Mouse (Mus musculus) brain, embryonic 14.5 days (tissue): ENCODE data around the gene Olfr911-ps1. TPM values are rescaled to one million over a fixed set of nuclear protein-coding genes. Genes with fewer than 3 reads are reported as not detected.

Source experiments
- DNase-seq: peaks from one replicate; pipeline ENCODE4 v3.0.0-alpha.2; 2011; ENCODE audit warnings: low read depth
- CTCF ChIP-seq: fragments of 200-500 bp; IDR thresholded peaks from 2 replicates; pipeline ENCODE4 v1.5.1; 2012; ENCODE audit warnings: inconsistent platforms, mild to moderate bottlenecking, moderate library complexity, borderline replicate concordance; ENCODE audit not compliant: insufficient read depth, insufficient read length; ENCODE audit errors: extremely low read depth
- POLR2A ChIP-seq: fragments of 200-500 bp; IDR thresholded peaks from 2 replicates; pipeline ENCODE4 v1.6.1; 2012; ENCODE audit warnings: mild to moderate bottlenecking, inconsistent platforms, borderline replicate concordance; ENCODE audit not compliant: poor library complexity, insufficient read depth, insufficient read length, severe bottlenecking; ENCODE audit errors: extremely low read depth
- polyA plus RNA-seq: library from polyadenylated mRNA; depleted of rRNA; stranded (reverse); fragments of >200 nt; gene quantifications from 2 replicates; pipeline ENCODE4 v1.2.3, GENCODE M21; 2012; rRNA removed

Gene Olfr911-ps1
- not detected in 2 replicates for polyA plus RNA-seq

- no peak for DNase-seq
- TF ChIP-seq POLR2A (no peak), CTCF (no peak)
Observed at GRCm38 (mm10) chr9:38521280-38521679, at the start of gene Olfr911-ps1. TSS of gene Olfr911-ps1 (plus strand) at chr9:38521580.

- DNase-seq = no peak
- no peak for TF ChIP-seq POLR2A
- TF ChIP-seq CTCF = no peak
Observed at GRCm38 (mm10) chr9:38486785-38487184, 34.6 kb upstream of the Olfr911-ps1 start, which contains the start of gene Olfr906. TSS of gene Olfr906 (plus strand) at chr9:38487085.

- no peak for TF ChIP-seq POLR2A
- no peak for TF ChIP-seq CTCF
Observed at GRCm38 (mm10) chr9:38495501-38495900, 25.9 kb upstream of the Olfr911-ps1 start, which contains the start of gene Olfr907. TSS of gene Olfr907 (plus strand) at chr9:38495801.

GRCm38 (mm10) chr9:38512353-38512752 is 9.0 kb upstream of the Olfr911-ps1 start:
- DNase-seq = no peak
- TF ChIP-seq CTCF (no peak), POLR2A (no peak)

More at GRCm38 (mm10) chr9:38495501-38495900, 25.9 kb upstream of the Olfr911-ps1 start, which contains the start of gene Olfr907:
- no peak for DNase-seq

- TF ChIP-seq CTCF = no peak
- no peak for TF ChIP-seq POLR2A
- no peak for DNase-seq
Observed at GRCm38 (mm10) chr9:38537549-38537948, 16.2 kb downstream of the Olfr911-ps1 start, which contains the start of gene Olfr910. TSS of gene Olfr910 (plus strand) at chr9:38537849.

Other genes starting within 250 kb of the Olfr911-ps1 start
- not detected in 2 replicates for gene Olfr896-ps1, start 230.5 kb upstream of the Olfr911-ps1 start, polyA plus RNA-seq
- gene Olfr25, start 192.5 kb upstream of the Olfr911-ps1 start, polyA plus RNA-seq = not detected in 2 replicates
- not detected in 2 replicates for gene Olfr898, start 173.2 kb upstream of the Olfr911-ps1 start, polyA plus RNA-seq
- gene Olfr250, start 154.7 kb upstream of the Olfr911-ps1 start, polyA plus RNA-seq = not detected in 2 replicates
- not detected in 2 replicates for gene Olfr251, start 144.5 kb upstream of the Olfr911-ps1 start, polyA plus RNA-seq
- gene Olfr147, start 119.9 kb upstream of the Olfr911-ps1 start, polyA plus RNA-seq = not detected in 2 replicates
- gene Olfr901, start 92.1 kb upstream of the Olfr911-ps1 start, polyA plus RNA-seq = not detected in 2 replicates
- gene Olfr902, start 73.9 kb upstream of the Olfr911-ps1 start, polyA plus RNA-seq = not detected in 2 replicates
- gene Olfr904, start 58.4 kb upstream of the Olfr911-ps1 start, polyA plus RNA-seq = not detected in 2 replicates
- gene Olfr905, start 50.5 kb upstream of the Olfr911-ps1 start, polyA plus RNA-seq = not detected in 2 replicates
- not detected in 2 replicates for gene Olfr906, start 34.5 kb upstream of the Olfr911-ps1 start, polyA plus RNA-seq
- not detected in 2 replicates for gene Olfr907, start 25.8 kb upstream of the Olfr911-ps1 start, polyA plus RNA-seq
- not detected in 2 replicates for gene Olfr910, start 16.3 kb downstream of the Olfr911-ps1 start, polyA plus RNA-seq
- 0.01 TPM in 1 of 2 replicates, not detected in the other for gene Olfr912, start 58.6 kb downstream of the Olfr911-ps1 start, polyA plus RNA-seq
- gene Olfr913, start 71.2 kb downstream of the Olfr911-ps1 start, polyA plus RNA-seq = not detected in 2 replicates
- not detected in 2 replicates for gene Olfr914, start 83.5 kb downstream of the Olfr911-ps1 start, polyA plus RNA-seq
- gene Olfr916, start 138.3 kb downstream of the Olfr911-ps1 start, polyA plus RNA-seq = not detected in 2 replicates
- gene Olfr917, start 144.3 kb downstream of the Olfr911-ps1 start, polyA plus RNA-seq = not detected in 2 replicates
- gene Olfr918, start 153.0 kb downstream of the Olfr911-ps1 start, polyA plus RNA-seq = not detected in 2 replicates
- gene Olfr919, start 182.1 kb downstream of the Olfr911-ps1 start, polyA plus RNA-seq = not detected in 2 replicates
- 5.2 and 6.5 TPM in 2 replicates for gene Vwa5a, start 196.7 kb downstream of the Olfr911-ps1 start, polyA plus RNA-seq
- gene Olfr920, start 230.7 kb downstream of the Olfr911-ps1 start, polyA plus RNA-seq = 0.04 and 0.06 TPM in 2 replicates